Mouse (Mus musculus) pancreas, adult 10 weeks (tissue): ENCODE data around the gene Plekho1. TPM values are rescaled to one million over a fixed set of nuclear protein-coding genes. Genes with fewer than 3 reads are reported as not detected.

Experiments
- polyA plus RNA-seq: library from polyadenylated mRNA; stranded (reverse); fragments of 350-450 nt; fragmentation: Illumina TruSeq; extraction: RNeasy Lipid Tissue Mini Kit (QIAGEN cat#74804); gene quantifications from one replicate; pipeline ENCODE4 v1.2.3, GENCODE M21; 2015; ENCODE audit warnings: low read depth, low replicate concordance; ENCODE audit not compliant: insufficient read depth

Plekho1 gene
- 14.3 TPM for polyA plus RNA-seq

GRCm38 (mm10) chr3:95995802-95996428 lies at the start of gene Plekho1:
TSS of gene Plekho1 (minus strand) at chr3:95996001.

Other genes starting within 250 kb of the Plekho1 start
- gene Tars2, start 235.8 kb downstream of the Plekho1 start, polyA plus RNA-seq, result 11.3 TPM
- 4.9 TPM for gene Rprd2, start 177.1 kb downstream of the Plekho1 start, polyA plus RNA-seq
- gene Prpf3, start 140.1 kb downstream of the Plekho1 start, polyA plus RNA-seq, result 12.8 TPM
- 66.6 TPM for gene Mrps21, start 124.5 kb downstream of the Plekho1 start, polyA plus RNA-seq
- 5.0 TPM for gene Ciart, start 113.8 kb downstream of the Plekho1 start, polyA plus RNA-seq
- 13.4 TPM for gene BC028528, start 104.0 kb downstream of the Plekho1 start, polyA plus RNA-seq
- 20.3 TPM for gene Aph1a, start 102.0 kb downstream of the Plekho1 start, polyA plus RNA-seq
- not detected for gene Car14, start 91.3 kb downstream of the Plekho1 start, polyA plus RNA-seq
- gene Anp32e, start 66.8 kb downstream of the Plekho1 start, polyA plus RNA-seq, result 8.0 TPM
- 7.2 TPM for gene Vps45, start 62.5 kb upstream of the Plekho1 start, polyA plus RNA-seq
- 4.3 TPM for gene Otud7b, start 108.5 kb upstream of the Plekho1 start, polyA plus RNA-seq
- gene Mtmr11, start 166.0 kb upstream of the Plekho1 start, polyA plus RNA-seq, result 4.8 TPM
- gene Sf3b4, start 176.3 kb upstream of the Plekho1 start, polyA plus RNA-seq, result 11.0 TPM
- gene Sv2a, start 185.2 kb upstream of the Plekho1 start, polyA plus RNA-seq, result 3.8 TPM
- 9.0 TPM for gene Bola1, start 223.7 kb upstream of the Plekho1 start, polyA plus RNA-seq
- gene Hist2h2ab, start 223.9 kb upstream of the Plekho1 start, polyA plus RNA-seq, result not detected
- not detected for gene Hist2h2ac, start 224.9 kb upstream of the Plekho1 start, polyA plus RNA-seq
- gene Hist2h2be, start 225.1 kb upstream of the Plekho1 start, polyA plus RNA-seq, result 3.3 TPM
- not detected for gene Hist2h3c2, start 243.1 kb upstream of the Plekho1 start, polyA plus RNA-seq
- 53.9 TPM for gene Hist2h2aa2, start 244.3 kb upstream of the Plekho1 start, polyA plus RNA-seq
- 9.9 TPM for gene Hist2h2aa1, start 249.5 kb upstream of the Plekho1 start, polyA plus RNA-seq